Mouse (Mus musculus): ENCODE data around the gene Slc39a8.

- no peak for TF ChIP-seq CHD2 (IDR thresholded peaks at IDR 0.05; ENCODE audit: low read depth, low read length)
- no peak for TF ChIP-seq HCFC1 (IDR thresholded peaks at IDR 0.05; ENCODE audit: borderline replicate concordance, insufficient read depth, low read length)
- no peak for TF ChIP-seq ZC3H11A (IDR thresholded peaks at IDR 0.05; ENCODE audit: borderline replicate concordance, low read depth, low read length)
- TF ChIP-seq MAFK (IDR thresholded peaks at IDR 0.05; ENCODE audit: insufficient read depth, low read depth, low read length), result no peak
- no peak for TF ChIP-seq ZNF384 (IDR thresholded peaks at IDR 0.05; ENCODE audit: low read depth, low read length)
Measured at GRCm38 (mm10) chr3:135814665-135815064, 10.4 kb upstream of the Slc39a8 start.
